Mouse (Mus musculus): ENCODE measurements around the gene Eif1ad. TPM values are rescaled to one million over a fixed set of nuclear protein-coding genes. Genes with fewer than 3 reads are reported as not detected.

Gene Eif1ad
- 35.0 and 37.2 TPM in 2 replicates for polyA plus RNA-seq (2014; fragmentation: Nextera tagmentation; extraction: Ambion mirVana)

- Histone ChIP-seq H3K4me1 (replicated peaks; ENCODE audit: control insufficient read depth, insufficient read depth, low read length) (peaks cover 17% of the 10 kb centered on the region), H3K4me2 (replicated peaks) (peak within 1 kb of the TSS; percentile 96), H3K36me3 (replicated peaks; ENCODE audit: control insufficient read depth, insufficient read depth) (peaks cover 41% of the 10 kb centered on the region), H3K27me3 (ENCODE audit: control insufficient read depth, insufficient read depth, low read length) (no peaks in the 10 kb centered on the region), H3K9ac (peak within 1 kb of the TSS; percentile 86), H3K4me3 (replicated peaks; ENCODE audit: low read length) (peak within 1 kb of the TSS; percentile 97), H3K9me3 (ENCODE audit: control insufficient read depth, low read length) (no peaks in the 10 kb centered on the region), H3K27ac (peak within 1 kb of the TSS; percentile 94)
- peak; percentile 97 for DNase-seq (ENCODE audit: low spot score)
- WGBS: under 1% methylated on average over 83 of the region's 92 CpGs
- ATAC-seq (ENCODE audit: low FRiP score): peak; percentile 93
Observed at GRCm38 (mm10) chr19:5366175-5367052, at the start of gene Eif1ad. TSS of gene Eif1ad (plus strand) at chr19:5366741.

DNA sequence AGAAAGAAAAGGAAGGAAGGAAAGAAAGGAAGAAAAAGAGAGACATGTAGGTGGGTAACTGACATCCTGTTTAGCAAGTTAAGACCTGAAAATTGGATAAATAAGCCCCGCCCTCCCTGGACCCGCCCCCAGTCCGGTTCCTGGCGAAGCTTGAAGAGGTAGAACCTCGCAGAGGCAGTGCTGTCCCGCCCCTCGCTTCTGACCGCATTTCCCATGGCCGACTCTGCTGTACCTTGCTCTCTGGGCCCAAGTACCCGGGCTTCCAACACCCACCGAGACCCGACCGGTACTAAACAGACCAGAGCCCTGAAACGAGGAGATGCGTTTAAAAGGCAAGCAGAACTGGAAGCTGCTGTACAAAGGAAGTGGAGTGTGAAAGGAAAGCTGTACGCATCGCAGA lies 42.7 kb upstream of the Eif1ad start:
- 59% methylated on average over 17 of the region's 17 CpGs for WGBS
- DNase-seq (ENCODE audit: low spot score) (no peak), ATAC-seq (ENCODE audit: low FRiP score) (no peak)
- no peaks in the 10 kb centered on the region for H3K36me3 ChIP-seq (replicated peaks; ENCODE audit: control insufficient read depth, insufficient read depth)
- H3K4me2 ChIP-seq (replicated peaks): no peak overlapping the region
- no peak overlapping the region for H3K27ac ChIP-seq
- H3K4me1 ChIP-seq (replicated peaks; ENCODE audit: control insufficient read depth, insufficient read depth, low read length): no peaks in the 10 kb centered on the region
- H3K9me3 ChIP-seq (ENCODE audit: control insufficient read depth, low read length): no peaks in the 10 kb centered on the region
- H3K9ac ChIP-seq: no peak overlapping the region
- no peaks in the 10 kb centered on the region for H3K27me3 ChIP-seq (ENCODE audit: control insufficient read depth, insufficient read depth, low read length)
- H3K4me3 ChIP-seq (replicated peaks; ENCODE audit: low read length): no peak overlapping the region

DNA sequence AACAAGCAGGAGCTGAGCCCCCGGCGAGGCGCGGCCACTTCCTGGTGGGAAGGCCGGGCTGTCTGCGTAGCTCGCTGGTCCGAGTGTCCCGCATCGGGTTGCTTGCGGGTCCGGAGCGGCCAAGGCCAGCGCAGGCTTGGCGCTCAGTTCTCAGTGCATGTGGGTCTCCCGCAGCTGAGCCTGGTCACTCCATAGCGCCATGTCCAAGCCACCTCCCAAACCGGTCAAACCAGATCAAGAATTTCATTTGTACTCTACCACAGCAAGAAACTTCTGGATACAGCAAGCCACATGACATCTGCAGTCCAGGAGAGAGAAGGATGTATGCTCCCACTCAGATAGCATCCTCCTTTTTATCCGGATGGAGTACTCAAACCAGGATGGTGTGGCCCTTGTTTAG lies 38.6 kb upstream of the Eif1ad start:
- Histone ChIP-seq H3K9me3 (ENCODE audit: control insufficient read depth, low read length) (no peaks in the 10 kb centered on the region), H3K27me3 (ENCODE audit: control insufficient read depth, insufficient read depth, low read length) (no peaks in the 10 kb centered on the region), H3K27ac (no peak overlapping the region), H3K4me2 (replicated peaks) (no peak overlapping the region), H3K9ac (no peak overlapping the region), H3K4me3 (replicated peaks; ENCODE audit: low read length) (no peak overlapping the region), H3K36me3 (replicated peaks; ENCODE audit: control insufficient read depth, insufficient read depth) (no peaks in the 10 kb centered on the region), H3K4me1 (replicated peaks; ENCODE audit: control insufficient read depth, insufficient read depth, low read length) (no peaks in the 10 kb centered on the region)
- 79% methylated on average over 19 of the region's 19 CpGs for WGBS
- no peak for DNase-seq (ENCODE audit: low spot score)
- no peak for ATAC-seq (ENCODE audit: low FRiP score)

GRCm38 (mm10) chr19:5334741-5335140 lies 31.8 kb upstream of the Eif1ad start:
- Histone ChIP-seq H3K36me3 (replicated peaks; ENCODE audit: control insufficient read depth, insufficient read depth) (no peaks in the 10 kb centered on the region), H3K9ac (no peak overlapping the region), H3K4me2 (replicated peaks) (no peak overlapping the region), H3K9me3 (ENCODE audit: control insufficient read depth, low read length) (no peaks in the 10 kb centered on the region), H3K27me3 (ENCODE audit: control insufficient read depth, insufficient read depth, low read length) (no peaks in the 10 kb centered on the region), H3K4me3 (replicated peaks; ENCODE audit: low read length) (no peak overlapping the region), H3K4me1 (replicated peaks; ENCODE audit: control insufficient read depth, insufficient read depth, low read length) (no peaks in the 10 kb centered on the region), H3K27ac (no peak overlapping the region)
- no peak for DNase-seq (ENCODE audit: low spot score)
- WGBS: 83% methylated on average over 5 of the region's 5 CpGs
- ATAC-seq (ENCODE audit: low FRiP score): no peak

DNA sequence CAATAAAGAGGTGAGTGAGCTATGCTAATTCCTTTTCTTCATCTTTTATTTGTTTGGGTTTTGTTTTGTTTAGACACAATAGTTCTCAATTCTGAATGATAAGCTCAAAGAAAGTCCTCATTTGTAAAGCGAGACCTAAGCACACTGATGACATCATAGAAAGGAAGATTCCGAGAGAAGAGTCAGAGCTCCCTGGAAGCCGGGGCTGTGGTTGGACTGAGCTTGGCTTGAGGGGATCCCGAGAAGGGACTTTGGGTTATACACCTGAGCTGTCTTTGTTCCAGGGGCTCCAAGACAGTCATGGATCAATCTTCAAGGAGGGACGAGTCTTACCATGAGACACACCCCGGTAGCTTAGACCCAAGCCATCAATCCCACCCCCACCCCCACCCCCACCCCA lies 31.1 kb upstream of the Eif1ad start, which contains the start of gene Catsper1:
Gene Catsper1 (plus strand): TSS at position 301 of the 400 bp plus-strand sequence.
- Histone ChIP-seq H3K4me3 (replicated peaks; ENCODE audit: low read length) (no peak within 1 kb of the TSS), H3K9me3 (ENCODE audit: control insufficient read depth, low read length) (no peaks in the 10 kb centered on the region), H3K27me3 (ENCODE audit: control insufficient read depth, insufficient read depth, low read length) (no peaks in the 10 kb centered on the region), H3K36me3 (replicated peaks; ENCODE audit: control insufficient read depth, insufficient read depth) (no peaks in the 10 kb centered on the region), H3K9ac (no peak within 1 kb of the TSS), H3K4me1 (replicated peaks; ENCODE audit: control insufficient read depth, insufficient read depth, low read length) (no peaks in the 10 kb centered on the region), H3K27ac (no peak within 1 kb of the TSS), H3K4me2 (replicated peaks) (no peak within 1 kb of the TSS)
- 87% methylated on average over 6 of the region's 6 CpGs for WGBS
- DNase-seq (ENCODE audit: low spot score) (no peak), ATAC-seq (ENCODE audit: low FRiP score) (no peak)

- Histone ChIP-seq H3K9ac (no peak overlapping the region), H3K4me2 (replicated peaks) (no peak overlapping the region), H3K27ac (no peak overlapping the region), H3K27me3 (ENCODE audit: control insufficient read depth, insufficient read depth, low read length) (no peaks in the 10 kb centered on the region), H3K9me3 (ENCODE audit: control insufficient read depth, low read length) (no peaks in the 10 kb centered on the region), H3K36me3 (replicated peaks; ENCODE audit: control insufficient read depth, insufficient read depth) (no peaks in the 10 kb centered on the region), H3K4me1 (replicated peaks; ENCODE audit: control insufficient read depth, insufficient read depth, low read length) (no peaks in the 10 kb centered on the region), H3K4me3 (replicated peaks; ENCODE audit: low read length) (no peak overlapping the region)
- peak; percentile 71 for DNase-seq (ENCODE audit: low spot score)
- 27% methylated on average over 5 of the region's 5 CpGs for WGBS
- no peak for ATAC-seq (ENCODE audit: low FRiP score)
Observed at GRCm38 (mm10) chr19:5337975-5338374, 28.6 kb upstream of the Eif1ad start.

- DNase-seq (ENCODE audit: low spot score): no peak
Observed at GRCm38 (mm10) chr19:5341360-5341759, 25.2 kb upstream of the Eif1ad start.

GRCm38 (mm10) chr19:5345297-5346131 lies 21.0 kb upstream of the Eif1ad start:
- Histone ChIP-seq H3K9ac (no peak overlapping the region), H3K4me3 (replicated peaks; ENCODE audit: low read length) (no peak overlapping the region), H3K27ac (no peak overlapping the region), H3K27me3 (ENCODE audit: control insufficient read depth, insufficient read depth, low read length) (no peaks in the 10 kb centered on the region), H3K4me2 (replicated peaks) (no peak overlapping the region), H3K4me1 (replicated peaks; ENCODE audit: control insufficient read depth, insufficient read depth, low read length) (peaks cover 6% of the 10 kb centered on the region; the same call in 1 of the 2 replicates), H3K9me3 (ENCODE audit: control insufficient read depth, low read length) (no peaks in the 10 kb centered on the region), H3K36me3 (replicated peaks; ENCODE audit: control insufficient read depth, insufficient read depth) (no peaks in the 10 kb centered on the region)
- DNase-seq (ENCODE audit: low spot score) (no peak), ATAC-seq (ENCODE audit: low FRiP score) (no peak)
- 85% methylated on average over 6 of the region's 6 CpGs for WGBS

More at GRCm38 (mm10) chr19:5341360-5341759, 25.2 kb upstream of the Eif1ad start:
- ATAC-seq (ENCODE audit: low FRiP score): no peak
- no peaks in the 10 kb centered on the region for H3K36me3 ChIP-seq (replicated peaks; ENCODE audit: control insufficient read depth, insufficient read depth)
- 92% methylated on average over 7 of the region's 7 CpGs for WGBS
- H3K4me1 ChIP-seq (replicated peaks; ENCODE audit: control insufficient read depth, insufficient read depth, low read length): no peaks in the 10 kb centered on the region
- H3K4me2 ChIP-seq (replicated peaks): no peak overlapping the region
- no peak overlapping the region for H3K4me3 ChIP-seq (replicated peaks; ENCODE audit: low read length)
- no peak overlapping the region for H3K27ac ChIP-seq
- H3K9me3 ChIP-seq (ENCODE audit: control insufficient read depth, low read length): no peaks in the 10 kb centered on the region
- no peak overlapping the region for H3K9ac ChIP-seq
- H3K27me3 ChIP-seq (ENCODE audit: control insufficient read depth, insufficient read depth, low read length): no peaks in the 10 kb centered on the region

DNA sequence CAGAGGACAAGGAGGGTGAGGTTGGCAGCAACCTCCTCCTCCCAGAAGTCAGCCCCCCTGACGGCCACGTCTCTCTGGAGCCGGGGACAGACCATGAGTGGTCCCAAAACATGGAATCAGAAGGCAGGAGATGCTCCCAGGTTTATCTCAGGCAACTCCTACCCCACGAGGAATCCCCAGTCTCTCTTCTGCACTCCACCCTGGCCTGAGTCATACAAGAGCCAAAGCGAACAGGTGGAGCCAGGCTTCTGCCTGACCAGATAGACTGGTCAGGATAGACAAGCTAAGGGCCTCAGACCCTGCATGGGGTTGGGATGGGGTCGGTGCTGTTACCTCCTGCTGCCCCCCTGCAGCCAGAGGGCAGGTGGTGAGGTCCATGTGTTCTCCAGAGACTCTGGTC lies 18.5 kb upstream of the Eif1ad start:
- ATAC-seq (ENCODE audit: low FRiP score): no peak
- H3K4me3 ChIP-seq (replicated peaks; ENCODE audit: low read length): no peak overlapping the region
- DNase-seq (ENCODE audit: low spot score): no peak
- peaks cover 6% of the 10 kb centered on the region; the same call in 1 of the 2 replicates for H3K4me1 ChIP-seq (replicated peaks; ENCODE audit: control insufficient read depth, insufficient read depth, low read length)
- no peak overlapping the region for H3K27ac ChIP-seq
- H3K4me2 ChIP-seq (replicated peaks): no peak overlapping the region
- H3K9ac ChIP-seq: no peak overlapping the region
- H3K27me3 ChIP-seq (ENCODE audit: control insufficient read depth, insufficient read depth, low read length): no peaks in the 10 kb centered on the region
- H3K9me3 ChIP-seq (ENCODE audit: control insufficient read depth, low read length): no peaks in the 10 kb centered on the region
- no peaks in the 10 kb centered on the region for H3K36me3 ChIP-seq (replicated peaks; ENCODE audit: control insufficient read depth, insufficient read depth)
- WGBS: 84% methylated on average over 6 of the region's 6 CpGs
